Mouse (Mus musculus) stomach, embryonic 15.5 days (tissue): ENCODE data around the gene Olfr690. TPM values are rescaled to one million over a fixed set of nuclear protein-coding genes. Genes with fewer than 3 reads are reported as not detected.
"Not testable (repeated sequence)": the region's sequence is repeated elsewhere in the genome, so short reads cannot be mapped to it uniquely, and the experiment has no call there.

ENCODE experiments used
- ATAC-seq: fragments of 200-750 bp; cut with Nextera tagmentation; 2 replicates; pipeline ENCODE4 v1.8.0; 2017; ENCODE audit warnings: low read depth, moderate number of reproducible peaks, moderate TSS enrichment; ENCODE audit not compliant: insufficient read depth, low FRiP score
- H3K27ac ChIP-seq: fragments of 300-500 bp; sonication (generic); 2 replicates; pipeline ENCODE4 v1.5.1; 2015; ENCODE audit warnings: mild to moderate bottlenecking, inconsistent platforms
- H3K27me3 ChIP-seq: fragments of 300-500 bp; sonication (generic); replicated peaks from 2 replicates; pipeline ENCODE4 v1.6.1; 2015; ENCODE audit warnings: inconsistent platforms
- H3K36me3 ChIP-seq: fragments of 300-500 bp; sonication (generic); 2 replicates; pipeline ENCODE4 v1.6.1; 2015; ENCODE audit warnings: inconsistent platforms
- H3K4me1 ChIP-seq: fragments of 300-500 bp; sonication (generic); 2 replicates; pipeline ENCODE4 v1.6.1; 2015; ENCODE audit warnings: inconsistent platforms
- H3K4me2 ChIP-seq: fragments of 300-500 bp; sonication (generic); 2 replicates; pipeline ENCODE4 v1.6.1; 2015; ENCODE audit warnings: mild to moderate bottlenecking, inconsistent platforms
- H3K4me3 ChIP-seq: fragments of 300-500 bp; sonication (generic); replicated peaks from 2 replicates; pipeline ENCODE4 v1.5.1; 2015; ENCODE audit warnings: inconsistent platforms
- H3K9ac ChIP-seq: fragments of 300-500 bp; sonication (generic); 2 replicates; pipeline ENCODE4 v1.6.1; 2015; ENCODE audit warnings: inconsistent platforms
- H3K9me3 ChIP-seq: fragments of 300-500 bp; sonication (generic); 2 replicates; pipeline ENCODE4 v1.6.1; 2016; ENCODE audit warnings: inconsistent platforms
- WGBS: fragments of 180-500 bp; shearing (Covaris S2); methylation state at CpG from one replicate; pipeline ENCODE4 v1.1.7; 2015; 5-methylcytosine and 5-hydroxymethylcytosine counted together
- polyA plus RNA-seq: library from polyadenylated mRNA; unstranded; fragments of >200 nt; fragmentation: Nextera tagmentation; extraction: Ambion mirVana; gene quantifications from 2 replicates; pipeline ENCODE4 v1.2.1, GENCODE M21; 2015

Gene Olfr690
- polyA plus RNA-seq = not detected in 2 replicates

DNA sequence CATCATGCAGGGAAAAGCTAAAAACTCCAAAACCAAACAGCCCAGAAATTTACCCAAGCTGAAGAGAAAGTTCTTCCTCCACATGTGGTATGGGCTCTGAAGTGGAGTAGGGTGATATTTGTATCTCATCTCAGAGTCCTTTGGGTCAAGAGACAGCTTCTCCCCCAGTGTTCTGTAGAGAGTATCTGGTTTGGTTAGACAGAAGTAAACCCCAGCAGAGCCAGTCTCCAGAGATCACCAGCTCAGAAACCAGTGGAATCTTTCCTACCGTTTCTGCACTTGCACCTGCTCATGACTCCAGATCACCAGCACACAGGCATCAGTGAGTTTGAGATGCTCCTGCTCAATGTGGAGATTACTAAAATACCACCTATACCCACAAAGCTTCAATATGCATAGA is at the start of gene Olfr690:
Gene Olfr690, minus strand, starts transcription at position 101 of the 400 bp plus-strand sequence.
- Histone ChIP-seq H3K27me3 (no peaks in the 10 kb centered on the region), H3K4me2 (no peak within 1 kb of the TSS), H3K4me1 (no peaks in the 10 kb centered on the region), H3K9ac (no peak within 1 kb of the TSS), H3K36me3 (no peaks in the 10 kb centered on the region), H3K9me3 (no peaks in the 10 kb centered on the region), H3K27ac (no peak within 1 kb of the TSS), H3K4me3 (no peak within 1 kb of the TSS)
- 61% methylated on average over 1 of the region's 1 CpGs for WGBS
- ATAC-seq = no peak

GRCm38 (mm10) chr7:105380329-105380728 is 46.4 kb upstream of the Olfr690 start:
- no peak for ATAC-seq

GRCm38 (mm10) chr7:105374866-105375265 is 41.0 kb upstream of the Olfr690 start, which contains the start of gene Gm5901:
Gene Gm5901 (plus strand): TSS chr7:105375038.
- Histone ChIP-seq H3K4me1 (no peaks in the 10 kb centered on the region), H3K9ac (no peak within 1 kb of the TSS), H3K4me2 (no peak within 1 kb of the TSS), H3K27ac (no peak within 1 kb of the TSS), H3K4me3 (no peak within 1 kb of the TSS), H3K9me3 (no peaks in the 10 kb centered on the region), H3K36me3 (peaks cover 26% of the 10 kb centered on the region), H3K27me3 (no peaks in the 10 kb centered on the region)
- no peak for ATAC-seq
- WGBS = 90% methylated on average over 1 of the region's 1 CpGs

More at GRCm38 (mm10) chr7:105380329-105380728, 46.4 kb upstream of the Olfr690 start:
- H3K27me3 ChIP-seq = no peaks in the 10 kb centered on the region
- H3K9me3 ChIP-seq = no peaks in the 10 kb centered on the region
- 86% methylated on average over 3 of the region's 3 CpGs for WGBS
- peaks cover 62% of the 10 kb centered on the region for H3K36me3 ChIP-seq
- no peaks in the 10 kb centered on the region for H3K4me1 ChIP-seq
- H3K9ac ChIP-seq = no peak overlapping the region
- H3K27ac ChIP-seq = no peak overlapping the region
- H3K4me3 ChIP-seq = no peak overlapping the region
- H3K4me2 ChIP-seq = no peak overlapping the region

DNA sequence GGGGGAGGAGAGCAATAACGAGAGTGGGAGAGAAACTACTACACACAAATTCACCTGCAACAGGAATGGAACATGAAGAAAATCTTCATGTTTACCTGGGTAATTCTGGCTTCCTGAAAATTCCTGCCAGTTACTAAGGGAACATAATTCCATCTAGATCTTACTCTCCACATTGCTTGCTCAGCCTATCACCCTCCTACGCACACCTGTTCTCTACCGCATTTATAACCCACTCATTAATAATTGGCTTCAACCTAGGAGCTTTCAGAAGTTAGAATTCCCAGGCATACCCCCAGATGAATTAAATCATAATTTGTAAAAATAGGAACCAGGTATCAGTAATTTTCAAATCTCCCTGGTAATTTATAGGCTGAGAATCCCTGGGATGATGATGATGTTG is 40.1 kb upstream of the Olfr690 start:
- 93% methylated on average over 3 of the region's 3 CpGs for WGBS
- no peak for ATAC-seq
- H3K4me3 ChIP-seq = no peak overlapping the region
- H3K9ac ChIP-seq = no peak overlapping the region
- H3K36me3 ChIP-seq = peaks cover 21% of the 10 kb centered on the region
- no peak overlapping the region for H3K27ac ChIP-seq
- H3K27me3 ChIP-seq = no peaks in the 10 kb centered on the region
- no peaks in the 10 kb centered on the region for H3K4me1 ChIP-seq
- no peaks in the 10 kb centered on the region for H3K9me3 ChIP-seq
- no peak overlapping the region for H3K4me2 ChIP-seq

DNA sequence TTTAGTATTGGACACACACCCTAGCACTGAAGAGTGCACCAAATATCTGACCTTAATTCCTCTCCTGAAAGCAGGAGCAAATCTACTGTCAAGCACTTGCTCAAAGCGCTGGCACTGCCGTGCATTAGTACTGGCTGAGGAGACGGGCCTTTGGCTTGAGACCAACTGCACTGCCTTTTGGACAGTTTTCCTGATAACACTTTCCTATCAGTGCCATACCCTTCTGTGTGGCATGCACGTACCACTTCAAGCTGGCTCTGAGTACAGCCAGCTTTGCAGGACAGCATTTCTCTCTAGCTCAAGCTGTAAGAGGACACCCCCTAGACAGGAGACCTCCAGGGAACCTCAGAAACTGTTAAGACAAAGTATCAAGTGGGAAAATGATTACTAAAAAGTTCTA is 39.6 kb upstream of the Olfr690 start:
- no peak for ATAC-seq
- H3K9me3 ChIP-seq = no peaks in the 10 kb centered on the region
- no peaks in the 10 kb centered on the region for H3K27me3 ChIP-seq
- peaks cover 16% of the 10 kb centered on the region for H3K36me3 ChIP-seq
- no peaks in the 10 kb centered on the region for H3K4me1 ChIP-seq
- H3K9ac ChIP-seq = no peak overlapping the region
- H3K4me3 ChIP-seq = no peak overlapping the region
- 75% methylated on average over 4 of the region's 4 CpGs for WGBS
- no peak overlapping the region for H3K4me2 ChIP-seq
- no peak overlapping the region for H3K27ac ChIP-seq

- no peaks in the 10 kb centered on the region for H3K27me3 ChIP-seq
- ATAC-seq = no peak
- no peaks in the 10 kb centered on the region for H3K9me3 ChIP-seq
- H3K27ac ChIP-seq = no peak overlapping the region
- no peaks in the 10 kb centered on the region for H3K4me1 ChIP-seq
- peaks cover 10% of the 10 kb centered on the region; the same call in 1 of the 2 replicates for H3K36me3 ChIP-seq
- H3K9ac ChIP-seq = no peak overlapping the region
- WGBS = 87% methylated on average over 1 of the region's 1 CpGs
- no peak overlapping the region for H3K4me3 ChIP-seq
- no peak overlapping the region for H3K4me2 ChIP-seq
Measured at GRCm38 (mm10) chr7:105372912-105373311, 39.0 kb upstream of the Olfr690 start.

- H3K27ac ChIP-seq = no peak overlapping the region
- no peak overlapping the region for H3K4me3 ChIP-seq
- H3K9ac ChIP-seq = no peak overlapping the region
- H3K27me3 ChIP-seq = no peaks in the 10 kb centered on the region
- ATAC-seq = no peak
- 86% methylated on average over 4 of the region's 4 CpGs for WGBS
- no peaks in the 10 kb centered on the region for H3K36me3 ChIP-seq
- no peaks in the 10 kb centered on the region for H3K9me3 ChIP-seq
- H3K4me2 ChIP-seq = no peak overlapping the region
- H3K4me1 ChIP-seq = no peaks in the 10 kb centered on the region
Measured at GRCm38 (mm10) chr7:105368521-105368920, 34.6 kb upstream of the Olfr690 start.

- Histone ChIP-seq H3K27me3 (no peaks in the 10 kb centered on the region), H3K4me3 (no peak within 1 kb of the TSS), H3K9ac (no peak within 1 kb of the TSS), H3K4me2 (no peak within 1 kb of the TSS), H3K4me1 (no peaks in the 10 kb centered on the region), H3K27ac (no peak within 1 kb of the TSS), H3K9me3 (no peaks in the 10 kb centered on the region), H3K36me3 (no peaks in the 10 kb centered on the region)
- no peak for ATAC-seq
- 95% methylated on average over 1 of the region's 1 CpGs for WGBS
Measured at GRCm38 (mm10) chr7:105367930-105368329, 34.0 kb upstream of the Olfr690 start, which contains the start of gene Olfr692. Gene Olfr692 (plus strand): TSS chr7:105368230.

- Histone ChIP-seq H3K36me3 (no peaks in the 10 kb centered on the region), H3K4me3 (no peak overlapping the region)
- WGBS = 92% methylated on average over 5 of the region's 5 CpGs
Measured at GRCm38 (mm10) chr7:105367268-105367667, 33.4 kb upstream of the Olfr690 start.

GRCm38 (mm10) chr7:105361713-105362112 is 27.8 kb upstream of the Olfr690 start:
- 79% methylated on average over 2 of the region's 2 CpGs for WGBS
- H3K27me3 ChIP-seq = no peaks in the 10 kb centered on the region

More at GRCm38 (mm10) chr7:105367268-105367667, 33.4 kb upstream of the Olfr690 start:
- ATAC-seq = no peak
- Histone ChIP-seq H3K4me2 (no peak overlapping the region), H3K4me1 (no peaks in the 10 kb centered on the region), H3K27ac (no peak overlapping the region), H3K27me3 (no peaks in the 10 kb centered on the region), H3K9me3 (no peaks in the 10 kb centered on the region), H3K9ac (no peak overlapping the region)

GRCm38 (mm10) chr7:105356487-105356886 is 22.6 kb upstream of the Olfr690 start:
- H3K27ac ChIP-seq, H3K9ac ChIP-seq, H3K4me3 ChIP-seq, ATAC-seq, H3K9me3 ChIP-seq, H3K27me3 ChIP-seq, H3K4me1 ChIP-seq, H3K36me3 ChIP-seq, H3K4me2 ChIP-seq: not testable (repeated sequence)
- 96% methylated on average over 1 of the region's 2 CpGs for WGBS

More at GRCm38 (mm10) chr7:105361713-105362112, 27.8 kb upstream of the Olfr690 start:
- ATAC-seq = no peak
- Histone ChIP-seq H3K4me3 (no peak overlapping the region), H3K9me3 (no peaks in the 10 kb centered on the region), H3K4me2 (no peak overlapping the region), H3K27ac (no peak overlapping the region), H3K4me1 (no peaks in the 10 kb centered on the region), H3K9ac (no peak overlapping the region), H3K36me3 (no peaks in the 10 kb centered on the region)

DNA sequence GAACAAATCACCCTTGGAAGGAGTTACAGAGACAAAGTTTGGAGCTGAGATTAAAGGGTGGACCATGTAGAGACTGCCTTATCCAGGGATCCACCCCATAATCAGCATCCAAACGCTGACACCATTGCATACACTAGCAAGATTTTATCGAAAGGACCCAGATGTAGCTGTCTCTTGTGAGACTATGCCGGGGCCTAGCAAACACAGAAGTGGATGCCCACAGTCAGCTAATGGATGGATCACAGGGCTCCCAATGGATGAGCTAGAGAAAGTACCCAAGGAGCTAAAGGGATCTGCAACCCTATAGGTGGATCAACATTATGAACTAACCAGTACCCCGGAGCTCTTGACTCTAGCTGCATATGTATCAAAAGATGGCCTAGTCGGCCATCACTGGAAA is 22.2 kb upstream of the Olfr690 start:
- ATAC-seq, H3K27me3 ChIP-seq, H3K4me2 ChIP-seq, H3K4me1 ChIP-seq, H3K36me3 ChIP-seq, H3K9me3 ChIP-seq, H3K9ac ChIP-seq, H3K4me3 ChIP-seq, H3K27ac ChIP-seq: not testable (repeated sequence)
- no CpG with 5 or more reads among the region's 5 CpGs for WGBS

- 79% methylated on average over 2 of the region's 2 CpGs for WGBS
- Histone ChIP-seq H3K9me3 (no peaks in the 10 kb centered on the region), H3K27me3 (no peaks in the 10 kb centered on the region), H3K9ac (no peak overlapping the region), H3K27ac (no peak overlapping the region), H3K4me2 (no peak overlapping the region), H3K4me1 (no peaks in the 10 kb centered on the region), H3K4me3 (no peak overlapping the region), H3K36me3 (no peaks in the 10 kb centered on the region)
- ATAC-seq = no peak
Measured at GRCm38 (mm10) chr7:105342752-105343151, 8.8 kb upstream of the Olfr690 start.
